Mouse (Mus musculus) gonadal fat pad, adult 2 months (tissue): ENCODE measurements around the gene Grin3b. TPM values are rescaled to one million over a fixed set of nuclear protein-coding genes. Genes with fewer than 3 reads are reported as not detected.
A peak's percentile ranks its signal among the peaks of the same experiment; 100 is the strongest.
"Not testable (repeated sequence)": the region's sequence is repeated elsewhere in the genome, so short reads cannot be mapped to it uniquely, and the experiment has no call there.

Experiments used
- DNase-seq: peaks from one replicate; pipeline ENCODE4 v3.0.0-alpha.2; 2012; ENCODE audit warnings: low read depth
- polyA plus RNA-seq: library from polyadenylated mRNA; depleted of rRNA; stranded (reverse); fragments of >200 nt; gene quantifications from 2 replicates; pipeline ENCODE4 v1.2.3, GENCODE M21; 2012

The Grin3b gene
- polyA plus RNA-seq, 1 experiment, result 0.46 TPM

DNA sequence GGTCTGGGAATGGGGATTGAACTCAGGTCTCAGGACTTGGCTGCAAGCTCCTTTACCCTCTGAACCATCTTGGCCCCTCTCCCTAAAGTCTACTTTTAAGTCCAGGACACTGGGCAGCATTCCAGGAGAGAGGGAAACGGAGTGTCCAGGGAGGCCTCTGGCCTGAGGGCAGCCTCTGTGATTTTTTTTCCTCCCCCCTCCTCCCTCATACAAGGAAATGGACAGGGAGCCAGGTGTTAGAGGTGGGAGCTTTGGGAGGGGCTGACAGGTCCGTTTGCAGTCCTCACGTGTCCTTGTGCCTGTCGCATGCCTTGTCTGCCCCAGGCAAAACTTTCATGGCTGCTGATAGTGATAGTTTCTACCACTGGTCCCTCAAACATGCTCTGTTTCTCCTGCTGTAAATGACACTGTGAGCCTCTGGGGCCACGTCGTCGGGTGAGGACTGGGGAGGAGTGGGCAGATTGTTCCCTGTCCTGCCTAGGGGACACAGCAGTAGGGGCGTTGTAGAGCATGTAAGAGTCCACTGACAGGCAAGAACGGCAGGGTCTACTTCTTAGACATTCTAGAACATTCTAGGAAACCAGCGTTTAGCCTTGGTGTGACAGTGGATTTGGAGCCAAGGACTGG is 34.1 kb upstream of the Grin3b start:
- no peak for DNase-seq

DNA sequence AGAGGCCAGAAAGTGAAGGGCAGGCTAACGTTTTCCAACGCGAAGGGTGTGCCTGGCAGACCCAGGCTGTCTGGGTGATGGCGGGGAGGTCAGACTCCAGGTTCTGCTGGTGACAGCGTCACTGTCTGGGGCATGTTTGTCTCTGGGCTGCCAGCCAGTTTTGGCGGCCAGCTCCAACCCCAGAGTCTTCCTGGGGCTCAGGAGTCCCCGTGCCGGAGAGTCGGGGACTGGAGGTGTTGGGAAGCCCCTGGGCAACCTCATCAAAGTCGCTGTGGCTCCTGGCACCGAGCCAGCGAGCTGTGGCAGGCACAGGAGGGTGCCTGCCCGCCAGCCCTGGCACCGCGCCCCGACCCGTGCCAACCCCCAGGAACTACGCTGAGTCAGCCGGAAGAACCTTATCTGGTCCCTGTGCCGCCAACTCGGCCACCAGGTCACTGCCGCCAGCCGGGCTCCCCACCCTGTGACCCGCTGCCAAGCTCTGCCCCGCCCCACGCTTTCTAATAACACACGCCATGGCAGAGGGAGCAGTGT is 33.5 kb upstream of the Grin3b start:
- no peak for DNase-seq

DNA sequence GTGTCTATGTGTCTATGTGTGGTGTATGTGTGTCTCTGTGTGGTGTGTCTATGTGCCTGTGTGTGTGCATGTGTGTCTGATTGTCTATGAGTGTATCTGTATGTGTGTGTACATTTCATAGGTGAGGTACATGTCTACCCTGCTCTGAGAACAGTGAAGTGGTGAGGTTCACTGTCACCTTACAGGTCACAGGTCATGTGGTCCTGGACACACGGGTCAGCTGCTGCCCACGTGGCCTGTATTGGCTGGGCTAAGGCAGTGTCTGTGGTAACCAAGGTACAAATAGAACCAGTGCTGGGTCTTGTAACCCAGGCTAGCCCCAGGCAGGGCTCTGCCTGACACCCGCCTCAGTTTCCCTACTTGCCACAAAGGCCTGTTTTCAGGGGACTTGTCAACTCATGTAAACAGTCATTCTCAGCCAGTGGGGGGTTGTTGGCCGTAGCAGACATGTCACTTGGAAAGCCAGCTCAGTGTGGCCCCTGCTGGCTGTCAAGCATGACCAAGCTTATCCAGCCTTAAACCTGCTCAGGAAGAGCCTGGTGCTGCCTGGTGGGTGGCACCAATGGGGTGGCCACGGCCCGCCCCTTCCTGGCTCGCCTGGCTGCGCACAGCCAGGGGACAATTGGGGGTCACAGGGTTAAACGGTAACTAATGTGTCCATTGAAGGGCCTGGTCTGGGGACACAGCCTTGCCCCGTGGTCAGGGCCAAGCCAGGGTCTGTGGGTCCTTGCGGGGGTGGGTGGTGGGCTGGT is 32.6 kb upstream of the Grin3b start:
- no peak for DNase-seq

DNA sequence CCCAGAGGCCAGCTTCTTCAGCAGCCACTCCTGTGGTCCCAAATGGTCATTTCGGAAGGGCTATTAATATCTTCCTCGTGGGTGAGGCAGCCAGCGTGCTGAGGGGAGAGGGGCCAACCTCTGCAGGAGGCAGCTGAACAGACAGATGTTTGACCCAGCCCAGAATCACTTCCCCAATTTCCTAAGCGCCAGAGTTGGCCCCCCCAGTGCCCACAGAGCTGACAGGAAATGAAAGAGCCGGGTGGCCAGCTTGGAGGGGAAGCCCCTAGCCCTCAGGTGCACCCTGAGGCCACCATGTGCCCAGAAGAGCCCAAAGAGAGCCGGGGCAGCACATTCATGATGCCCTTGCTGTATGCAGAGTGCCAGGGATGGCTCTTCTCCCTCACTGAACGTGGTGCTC is 29.8 kb upstream of the Grin3b start:
- no peak for DNase-seq

DNA sequence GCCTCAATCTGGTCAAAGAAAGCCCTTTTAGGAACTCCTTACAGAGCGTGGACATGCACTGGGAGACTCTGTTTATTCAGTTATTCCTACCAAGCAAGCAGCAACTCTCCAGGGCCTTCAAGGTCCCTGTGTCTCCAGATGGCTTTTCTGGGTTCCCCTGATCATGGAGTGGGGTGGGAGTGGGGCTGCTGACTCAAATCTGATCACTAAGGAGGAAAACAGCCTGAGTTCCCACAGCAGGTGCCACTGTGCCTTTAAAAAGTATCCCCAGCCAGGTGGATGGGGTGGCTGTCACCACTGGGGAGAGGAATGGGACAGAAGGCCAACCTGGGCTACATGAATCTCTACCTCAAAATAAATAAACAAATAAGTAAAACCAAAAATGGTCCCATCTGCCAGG is 27.5 kb upstream of the Grin3b start:
- DNase-seq, result no peak

- DNase-seq, result no peak
Observed at GRCm38 (mm10) chr10:79943471-79943901, 27.0 kb upstream of the Grin3b start.

GRCm38 (mm10) chr10:79945507-79946234 is 24.8 kb upstream of the Grin3b start:
- DNase-seq, result no peak

GRCm38 (mm10) chr10:79946752-79947322 is 23.7 kb upstream of the Grin3b start:
- no peak for DNase-seq

- DNase-seq, result no peak
Observed at GRCm38 (mm10) chr10:79947502-79947901, 23.0 kb upstream of the Grin3b start.

DNA sequence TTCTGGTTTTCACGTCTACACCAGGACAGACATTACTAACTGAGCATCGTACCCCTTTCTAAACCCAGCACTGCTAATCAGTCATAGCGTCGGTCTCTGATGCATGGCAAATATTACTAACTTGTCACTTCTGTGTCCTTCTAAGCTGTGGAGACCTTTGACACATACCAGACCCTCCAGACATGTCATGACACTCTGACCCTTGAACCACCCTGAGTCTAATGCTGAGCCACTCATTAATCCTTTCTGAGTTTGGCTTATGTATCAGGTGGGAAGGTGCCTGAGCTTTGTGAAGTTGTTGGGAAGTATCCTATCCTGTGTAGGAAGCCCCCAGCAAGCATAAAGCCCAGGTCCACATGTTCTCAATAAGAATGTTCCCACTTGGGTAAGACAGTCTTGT is 20.6 kb upstream of the Grin3b start:
- no peak for DNase-seq

- DNase-seq, result no peak
Observed at GRCm38 (mm10) chr10:79950661-79951060, 19.9 kb upstream of the Grin3b start.

GRCm38 (mm10) chr10:79953946-79954345 is 16.6 kb upstream of the Grin3b start:
- no peak for DNase-seq

- DNase-seq, result no peak
Observed at GRCm38 (mm10) chr10:79955691-79956090, 14.8 kb upstream of the Grin3b start.

GRCm38 (mm10) chr10:79956643-79957154 is 13.8 kb upstream of the Grin3b start:
- no peak for DNase-seq

GRCm38 (mm10) chr10:79958140-79958816 is 12.2 kb upstream of the Grin3b start:
- no peak for DNase-seq

- not testable (repeated sequence) for DNase-seq
Observed at GRCm38 (mm10) chr10:79959412-79959811, 11.1 kb upstream of the Grin3b start.

DNA sequence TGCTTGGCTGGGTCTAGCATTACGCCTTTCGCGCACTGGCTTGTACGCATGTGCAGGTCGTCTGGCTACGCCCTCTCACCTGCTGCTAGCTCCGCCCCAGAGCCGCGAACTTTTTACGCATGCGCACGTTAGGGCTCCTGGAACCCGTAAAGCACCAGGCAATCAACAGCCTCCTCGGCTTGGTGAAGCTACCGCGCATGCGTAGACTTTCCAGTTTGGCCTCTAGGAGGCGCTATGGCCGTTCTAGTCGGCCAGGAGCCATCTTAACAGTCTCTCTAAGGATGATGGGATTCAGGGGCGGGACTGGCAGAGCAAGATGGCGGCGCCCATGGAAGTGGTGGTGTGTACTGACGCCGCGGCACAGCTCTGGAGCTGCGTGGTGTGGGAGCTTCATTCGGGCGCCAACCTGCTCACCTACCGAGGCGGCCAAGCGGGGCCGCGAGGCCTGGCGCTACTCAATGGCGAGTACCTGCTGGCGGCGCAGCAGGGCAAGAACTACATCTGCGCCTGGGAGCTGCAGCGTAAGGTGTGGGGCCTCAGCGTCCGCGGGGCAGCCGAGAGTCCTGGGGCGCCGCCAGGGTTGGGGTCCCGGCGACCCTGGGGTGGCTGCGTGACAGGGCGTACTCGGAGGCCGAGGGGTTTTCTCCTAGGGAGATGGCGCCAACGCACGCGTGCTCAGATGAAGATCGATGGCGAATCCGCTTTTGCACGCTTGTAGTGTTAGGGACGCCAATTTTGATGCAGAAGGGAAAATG is 10.5 kb upstream of the Grin3b start, which contains the start of gene Wdr18:
Wdr18 (plus strand) TSS at position 306 of the 755 bp plus-strand sequence.
- peak; percentile 98 for DNase-seq

DNA sequence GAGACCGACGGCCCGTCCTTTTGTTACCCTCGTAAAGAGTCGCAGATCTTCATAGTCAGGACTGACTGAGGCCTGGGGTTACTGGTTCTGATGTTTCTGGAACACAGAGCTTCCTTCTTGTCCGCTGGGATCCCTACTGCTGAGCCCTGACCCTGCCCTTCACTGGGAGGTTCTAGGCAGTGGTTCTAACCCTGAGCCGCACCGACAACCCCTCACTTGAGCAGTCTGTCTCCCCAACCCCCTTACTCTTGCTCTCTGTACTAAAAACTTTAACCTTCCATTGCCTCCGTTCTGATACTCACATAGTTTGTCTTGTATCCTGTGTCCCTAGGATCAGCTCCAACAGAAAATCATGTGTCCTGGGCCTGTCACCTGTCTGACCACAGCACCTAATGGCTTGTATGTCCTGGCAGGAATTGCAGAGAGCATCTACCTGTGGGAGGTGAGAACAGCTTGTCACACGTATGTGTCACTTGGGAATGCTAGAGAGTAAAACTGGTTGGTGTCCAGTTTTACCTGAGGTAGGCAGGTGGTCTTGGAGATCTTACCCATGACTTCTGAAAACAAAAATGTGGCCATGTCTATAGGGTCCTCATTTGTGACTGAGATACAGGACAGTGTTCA is 9.7 kb upstream of the Grin3b start:
- DNase-seq, result no peak

DNA sequence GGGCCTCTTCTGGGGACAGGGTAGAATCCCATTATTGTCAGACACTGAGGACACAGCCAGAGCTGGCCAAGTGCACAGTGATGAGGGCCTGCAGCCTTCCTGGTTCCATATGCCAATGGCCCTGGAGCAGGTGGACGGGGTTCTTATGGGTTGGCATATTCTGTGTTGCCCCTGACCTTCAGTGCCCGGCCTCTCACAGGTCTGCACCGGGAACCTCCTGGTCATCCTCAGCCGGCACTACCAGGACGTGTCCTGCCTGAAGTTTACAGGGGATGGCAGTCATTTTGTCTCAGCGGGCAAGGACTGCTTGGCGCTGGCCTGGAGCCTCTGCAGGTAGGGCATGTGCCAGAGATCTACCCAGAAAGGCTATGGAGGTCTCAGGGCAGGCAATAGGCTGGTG is 5.8 kb upstream of the Grin3b start:
- DNase-seq, result no peak

DNA sequence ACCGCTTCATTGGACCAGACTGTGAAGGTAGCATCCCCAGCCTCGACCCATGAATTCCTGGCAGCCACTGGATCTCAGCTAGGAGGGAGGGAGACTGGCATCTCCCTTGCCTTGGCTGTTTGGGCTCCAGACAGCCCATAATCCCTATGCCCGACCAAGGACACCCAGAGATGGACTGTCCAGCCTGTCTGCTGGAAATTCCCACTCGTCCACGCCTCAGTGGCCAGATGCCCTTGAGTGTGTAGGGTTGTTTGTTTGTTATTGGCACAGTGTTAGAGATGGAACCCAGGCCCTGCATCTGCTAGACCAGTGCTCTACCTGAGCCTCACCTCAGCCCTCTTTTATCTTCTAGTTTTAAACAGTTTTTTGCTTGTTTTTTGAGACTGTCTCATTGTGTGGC is 5.2 kb upstream of the Grin3b start:
- DNase-seq, result no peak
